Mouse (Mus musculus): ENCODE measurements at regions not wholly inside any gene's neighbourhood (a gene's known extent, or its start where the extent isn't known, plus 50 kb on each side); places are given as distances from the start of the nearest gene placed in this dataset.

DNA sequence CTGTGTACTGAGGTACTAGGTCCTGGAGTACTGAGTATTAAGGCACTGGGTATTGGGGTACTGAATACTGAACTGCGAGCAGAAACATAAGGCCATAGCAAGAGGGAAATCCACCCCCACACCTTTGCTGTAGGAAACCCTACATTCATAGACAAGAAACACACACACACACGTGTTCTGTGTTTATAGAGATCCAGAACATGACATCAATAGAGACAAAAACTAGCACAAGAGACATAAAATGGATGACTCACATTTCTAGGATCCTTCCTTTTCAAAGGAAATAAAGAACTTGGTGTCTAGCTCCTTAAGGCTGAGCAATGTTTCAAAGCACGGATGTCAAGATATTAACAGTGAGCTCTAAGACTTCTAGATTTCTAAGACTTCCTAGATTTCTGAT is 49.9 kb upstream of the Nepro start:
- DNase-seq (ENCODE audit: low spot score), result no peak

- no peak for DNase-seq (ENCODE audit: low spot score)
These were observed 51.7 kb upstream of the Nepro start for GRCm38 (mm10) chr16:44672422-44672819.

- no peak for DNase-seq (ENCODE audit: low spot score)
These were observed 52.3 kb upstream of the Nepro start for GRCm38 (mm10) chr16:44671551-44672421.

DNA sequence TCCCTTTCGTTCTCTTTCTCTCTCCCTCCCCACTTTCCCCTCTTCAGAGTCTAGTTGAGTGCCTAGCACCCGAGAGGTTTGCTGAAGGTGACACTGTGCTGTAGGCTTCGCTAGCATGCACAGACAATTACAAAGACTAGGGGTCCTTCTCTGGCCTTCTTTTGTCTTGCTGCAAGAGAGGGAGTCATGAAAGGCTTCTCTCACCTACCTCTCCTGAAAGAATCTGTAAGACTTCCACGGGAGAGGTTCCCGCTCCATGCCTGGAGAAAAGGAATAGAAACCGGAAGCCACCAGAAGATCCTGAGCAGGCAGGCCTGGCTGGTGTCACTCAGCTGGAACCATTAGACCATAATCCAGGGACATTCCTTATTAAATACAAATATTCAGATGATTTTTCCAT is 56.0 kb upstream of the Nepro start:
- no peak for DNase-seq (ENCODE audit: low spot score)

DNA sequence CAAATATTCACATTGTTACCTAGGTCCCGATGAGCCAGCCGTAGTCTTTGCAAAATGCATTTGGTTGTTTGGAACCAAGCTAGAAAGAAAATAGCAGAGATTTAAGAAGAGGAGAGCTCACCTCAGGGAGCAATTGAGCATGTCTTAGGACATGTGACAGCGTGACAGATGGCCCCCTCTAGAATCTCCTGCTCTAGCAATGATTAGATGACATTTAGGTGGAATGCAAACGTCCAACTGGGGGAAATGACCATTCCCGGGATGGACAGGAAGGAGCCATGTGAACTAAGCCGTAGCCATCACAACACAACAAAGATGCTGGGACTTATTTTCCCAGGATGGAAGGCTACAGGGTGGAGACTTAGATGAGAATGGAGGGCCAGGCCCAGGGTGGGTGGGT is 57.0 kb upstream of the Nepro start:
- DNase-seq (ENCODE audit: low spot score), result no peak

DNA sequence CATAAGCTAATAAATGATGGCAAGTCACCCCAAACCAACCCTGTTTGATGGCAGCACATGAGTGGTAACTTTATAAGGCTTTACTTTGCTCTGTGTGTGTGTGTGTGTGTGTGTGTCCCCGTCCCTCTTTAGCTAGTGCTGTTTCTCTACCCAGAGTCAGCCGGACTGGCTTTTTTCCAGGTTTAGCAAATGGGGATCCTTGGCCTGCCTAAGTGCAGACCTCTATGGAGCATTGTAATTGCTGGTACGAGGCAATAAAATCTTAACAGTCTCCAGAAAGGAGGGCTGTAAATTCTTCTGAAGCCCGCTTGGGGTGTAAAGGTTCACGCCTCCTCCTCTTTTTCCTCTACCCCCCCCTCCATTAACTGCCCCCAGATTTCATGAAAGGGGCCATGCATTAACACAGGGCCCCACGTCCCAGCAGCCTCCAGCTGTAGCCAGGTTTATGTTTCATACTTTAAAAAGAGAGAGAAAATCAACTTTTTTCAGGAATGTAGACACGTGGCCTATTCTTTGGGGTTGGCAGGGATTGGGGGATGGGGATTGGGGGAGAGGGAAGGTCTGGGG is 57.6 kb upstream of the Nepro start:
- no peak for DNase-seq (ENCODE audit: low spot score)

DNA sequence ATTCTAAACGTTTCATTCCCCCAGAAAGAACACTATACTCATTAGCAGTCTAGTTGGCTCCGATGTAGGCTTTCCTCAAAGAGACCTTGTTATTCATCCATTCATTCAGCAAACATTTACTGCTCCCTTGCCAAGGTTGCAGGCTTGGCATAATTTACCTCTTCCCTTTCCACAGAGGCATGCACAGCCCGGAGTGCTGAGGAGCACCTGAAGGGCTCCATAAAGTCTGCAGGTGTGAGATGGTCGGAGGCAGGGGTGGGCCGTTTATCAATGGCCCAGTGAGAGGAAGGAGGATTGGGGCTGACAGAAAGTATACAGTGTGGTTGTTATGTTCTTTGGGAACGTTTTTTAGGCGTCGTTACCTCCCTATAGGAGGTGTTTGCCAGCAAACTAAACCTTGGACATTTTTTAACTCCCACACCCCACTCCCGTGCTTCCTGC is 58.6 kb upstream of the Nepro start:
- DNase-seq (ENCODE audit: low spot score), result no peak

GRCm38 (mm10) chr16:44662966-44663600 is 61.0 kb upstream of the Nepro start:
- DNase-seq (ENCODE audit: low spot score), result no peak

- no peak for DNase-seq (ENCODE audit: low spot score)
These were observed 62.9 kb upstream of the Nepro start for GRCm38 (mm10) chr16:44660996-44661876.

DNA sequence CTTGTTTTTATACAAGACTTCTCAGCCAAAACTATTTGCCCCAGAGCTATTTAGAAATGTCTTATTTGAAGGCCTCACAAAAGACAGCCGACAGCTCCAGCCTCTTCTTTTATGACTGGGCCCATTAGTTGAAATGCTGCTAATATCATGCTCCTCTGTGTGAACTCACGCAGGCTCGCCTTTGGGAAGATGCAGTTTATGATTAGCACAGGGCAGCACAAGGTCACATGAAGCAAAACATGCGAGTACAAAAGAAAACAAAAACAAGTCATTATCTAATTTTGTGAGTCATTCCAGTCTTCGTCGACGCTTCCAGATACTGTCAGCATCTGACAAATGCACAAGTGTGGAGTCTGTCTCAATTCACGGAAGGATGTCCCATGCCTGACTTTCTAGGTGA is 65.8 kb upstream of the Nepro start:
- DNase-seq (ENCODE audit: low spot score), result no peak

DNA sequence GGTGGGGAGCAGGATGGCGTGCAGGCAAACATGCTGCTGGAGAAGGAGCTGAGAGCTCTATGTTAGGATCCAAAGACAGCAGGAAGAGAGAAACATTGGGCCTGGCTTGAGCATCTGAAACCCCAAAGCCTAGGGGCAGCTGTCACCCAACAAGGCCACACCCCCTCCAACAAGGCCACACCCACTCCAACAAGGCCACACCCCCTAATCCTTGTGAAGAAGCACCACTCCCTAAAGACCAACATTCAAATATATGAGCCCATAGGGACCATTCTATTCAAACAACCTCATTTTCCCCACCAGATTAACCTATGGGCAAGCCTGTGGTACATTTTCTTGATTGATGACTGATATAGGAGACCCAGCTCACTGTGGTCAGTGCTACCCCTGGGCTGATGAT is 67.9 kb upstream of the Nepro start:
- DNase-seq (ENCODE audit: low spot score), result no peak

DNA sequence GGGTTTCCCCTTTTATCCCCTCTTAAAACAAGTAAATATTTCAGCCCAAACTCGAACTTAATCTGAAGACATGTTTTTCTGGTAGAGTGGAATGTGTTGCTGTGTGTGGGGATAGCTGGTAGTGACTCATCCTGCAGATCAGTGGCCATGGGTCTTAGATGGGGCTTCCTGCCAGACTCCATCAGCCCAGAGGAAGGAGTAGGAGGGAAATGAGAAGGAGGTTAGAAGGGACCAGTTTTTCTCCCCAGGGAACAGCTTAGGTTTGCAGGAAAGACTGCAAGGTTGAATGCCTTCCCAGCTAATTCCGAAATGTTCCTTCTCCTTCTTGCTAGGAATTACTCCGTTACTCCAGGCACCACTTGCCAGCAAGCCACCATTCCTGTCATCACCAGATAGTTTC is 68.8 kb upstream of the Nepro start:
- DNase-seq (ENCODE audit: low spot score), result no peak

- no peak for DNase-seq (ENCODE audit: low spot score)
These were observed 75.4 kb upstream of the Nepro start for GRCm38 (mm10) chr16:44648547-44649223.

GRCm38 (mm10) chr16:44643992-44644391 is 80.1 kb upstream of the Nepro start:
- DNase-seq (ENCODE audit: low spot score), result no peak

- no peak for DNase-seq (ENCODE audit: low spot score)
These were observed 78.4 kb upstream of the Boc start for GRCm38 (mm10) chr16:44637100-44637499.

DNA sequence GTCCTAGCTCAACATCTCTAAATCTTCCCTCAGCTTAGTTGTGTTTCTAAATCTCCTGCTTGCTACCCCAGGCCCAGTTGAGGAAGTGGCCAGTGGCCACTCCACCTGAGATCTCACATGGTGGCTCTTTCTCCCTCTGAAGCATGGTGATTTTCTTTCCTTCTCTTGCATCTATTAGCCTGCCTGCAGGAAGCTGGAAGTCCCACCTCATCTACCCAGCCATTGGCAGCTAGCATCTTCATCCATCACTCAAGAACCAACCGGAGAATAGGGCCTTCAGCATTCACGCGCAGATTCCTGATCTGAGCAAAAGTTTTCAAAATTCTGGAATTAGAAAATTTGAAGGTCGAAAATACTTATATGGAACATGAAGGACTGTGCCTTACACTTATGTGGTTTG is 75.8 kb upstream of the Boc start:
- no peak for DNase-seq (ENCODE audit: low spot score)

GRCm38 (mm10) chr16:44633059-44633667 is 74.5 kb upstream of the Boc start:
- DNase-seq (ENCODE audit: low spot score), result no peak

- peak; percentile 41 for DNase-seq (ENCODE audit: low spot score)
These were observed 73.8 kb upstream of the Boc start for GRCm38 (mm10) chr16:44632330-44633058.

- DNase-seq (ENCODE audit: low spot score), result no peak
These were observed 72.8 kb upstream of the Boc start for GRCm38 (mm10) chr16:44631357-44632053.

DNA sequence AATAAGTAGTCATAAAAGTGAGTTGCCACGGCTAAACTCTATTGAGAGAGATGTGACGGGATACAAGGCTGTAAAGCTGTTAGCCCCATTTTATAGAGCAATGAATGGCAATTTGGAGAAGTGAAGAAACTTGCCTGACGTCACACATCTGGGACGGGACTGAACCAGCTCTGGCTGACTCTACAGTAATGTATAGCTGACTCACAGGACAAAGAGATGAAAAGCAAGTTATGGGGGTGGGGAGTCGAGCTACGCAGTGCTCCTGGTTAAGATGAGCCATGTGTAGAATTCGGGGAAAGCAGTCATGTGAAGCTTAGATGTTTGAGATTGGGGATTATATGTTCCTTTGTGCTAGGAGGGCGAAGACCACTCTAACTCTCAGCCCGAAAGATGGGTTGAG is 72.2 kb upstream of the Boc start:
- no peak for DNase-seq (ENCODE audit: low spot score)
